Mouse (Mus musculus): ENCODE data around the gene Il16. TPM values are rescaled to one million over a fixed set of nuclear protein-coding genes. Genes with fewer than 3 reads are reported as not detected.

Gene Il16
- total and polyA plus RNA-seq, 2 experiments from 2014 or later = 0.81 to 2.6 TPM

GRCm38 (mm10) chr7:83618709-83619108, 126.8 kb downstream of the Il16 start:
- Histone ChIP-seq H3K27me3 (ENCODE audit: insufficient read depth, low read length) (no peaks in the 10 kb centered on the region), H3K4me1 (ENCODE audit: insufficient read depth, low read length) (no peaks in the 10 kb centered on the region), H3K27ac (no peak overlapping the region), H3K4me2 (ENCODE audit: low read depth, low read length) (no peak overlapping the region), H3K9ac (replicated peaks; ENCODE audit: low read length) (no peak overlapping the region), H3K9me3 (ENCODE audit: low read length) (no peaks in the 10 kb centered on the region), H3K4me3 (ENCODE audit: low read length) (no peak overlapping the region), H3K36me3 (ENCODE audit: insufficient read depth, low read length) (no peaks in the 10 kb centered on the region)
- ATAC-seq = no peak
- DNase-seq (ENCODE audit: low spot score) = no peak
- TF ChIP-seq CTCF (IDR thresholded peaks at IDR 0.05; ENCODE audit: low read depth) = no peak
- 94% methylated on average over 1 of the region's 1 CpGs for WGBS

GRCm38 (mm10) chr7:83616268-83616667, 129.3 kb downstream of the Il16 start:
- H3K9ac ChIP-seq (replicated peaks; ENCODE audit: low read length) = no peak overlapping the region
- 85% methylated on average over 3 of the region's 3 CpGs for WGBS
- H3K36me3 ChIP-seq (ENCODE audit: insufficient read depth, low read length) = no peaks in the 10 kb centered on the region
- H3K27me3 ChIP-seq (ENCODE audit: insufficient read depth, low read length) = no peaks in the 10 kb centered on the region
- DNase-seq (ENCODE audit: low spot score) = no peak
- ATAC-seq = no peak
- no peak overlapping the region for H3K27ac ChIP-seq
- no peak overlapping the region for H3K4me2 ChIP-seq (ENCODE audit: low read depth, low read length)
- no peak for TF ChIP-seq CTCF (IDR thresholded peaks at IDR 0.05; ENCODE audit: low read depth)
- H3K4me3 ChIP-seq (ENCODE audit: low read length) = no peak overlapping the region
- no peaks in the 10 kb centered on the region for H3K4me1 ChIP-seq (ENCODE audit: insufficient read depth, low read length)
- H3K9me3 ChIP-seq (ENCODE audit: low read length) = no peaks in the 10 kb centered on the region

- WGBS = 87% methylated on average over 8 of the region's 8 CpGs
- Histone ChIP-seq H3K27ac (no peak overlapping the region), H3K9me3 (ENCODE audit: low read length) (no peaks in the 10 kb centered on the region), H3K36me3 (ENCODE audit: insufficient read depth, low read length) (no peaks in the 10 kb centered on the region), H3K4me3 (ENCODE audit: low read length) (no peak overlapping the region), H3K4me1 (ENCODE audit: insufficient read depth, low read length) (no peaks in the 10 kb centered on the region), H3K4me2 (ENCODE audit: low read depth, low read length) (no peak overlapping the region), H3K9ac (replicated peaks; ENCODE audit: low read length) (no peak overlapping the region), H3K27me3 (ENCODE audit: insufficient read depth, low read length) (no peaks in the 10 kb centered on the region)
- DNase-seq (ENCODE audit: low spot score) (no peak), ATAC-seq (no peak)
- TF ChIP-seq CTCF (IDR thresholded peaks at IDR 0.05; ENCODE audit: low read depth) = no peak
Measured at GRCm38 (mm10) chr7:83615815-83616214, 129.7 kb downstream of the Il16 start.

GRCm38 (mm10) chr7:83615272-83615671, 130.3 kb downstream of the Il16 start:
- DNase-seq (ENCODE audit: low spot score) (no peak), ATAC-seq (no peak)
- WGBS = 94% methylated on average over 3 of the region's 3 CpGs
- no peak overlapping the region for H3K4me2 ChIP-seq (ENCODE audit: low read depth, low read length)
- H3K27me3 ChIP-seq (ENCODE audit: insufficient read depth, low read length) = no peaks in the 10 kb centered on the region
- H3K4me3 ChIP-seq (ENCODE audit: low read length) = no peak overlapping the region
- no peak for TF ChIP-seq CTCF (IDR thresholded peaks at IDR 0.05; ENCODE audit: low read depth)
- no peaks in the 10 kb centered on the region for H3K36me3 ChIP-seq (ENCODE audit: insufficient read depth, low read length)
- H3K4me1 ChIP-seq (ENCODE audit: insufficient read depth, low read length) = no peaks in the 10 kb centered on the region
- H3K9me3 ChIP-seq (ENCODE audit: low read length) = no peaks in the 10 kb centered on the region
- H3K9ac ChIP-seq (replicated peaks; ENCODE audit: low read length) = no peak overlapping the region
- H3K27ac ChIP-seq = no peak overlapping the region

- Histone ChIP-seq H3K4me2 (ENCODE audit: low read depth, low read length) (no peak overlapping the region), H3K9ac (replicated peaks; ENCODE audit: low read length) (no peak overlapping the region), H3K36me3 (ENCODE audit: insufficient read depth, low read length) (no peaks in the 10 kb centered on the region), H3K4me3 (ENCODE audit: low read length) (no peak overlapping the region), H3K9me3 (ENCODE audit: low read length) (no peaks in the 10 kb centered on the region), H3K27me3 (ENCODE audit: insufficient read depth, low read length) (no peaks in the 10 kb centered on the region), H3K4me1 (ENCODE audit: insufficient read depth, low read length) (no peaks in the 10 kb centered on the region), H3K27ac (no peak overlapping the region)
- whole genome bisulfite sequencing = 96% methylated on average over 1 of the region's 1 CpGs
- DNase-seq (ENCODE audit: low spot score) (no peak), ATAC-seq (no peak)
- no peak for TF ChIP-seq CTCF (IDR thresholded peaks at IDR 0.05; ENCODE audit: low read depth)
Measured at GRCm38 (mm10) chr7:83611886-83612285, 133.6 kb downstream of the Il16 start.

GRCm38 (mm10) chr7:83609891-83610290, 135.6 kb downstream of the Il16 start:
- Histone ChIP-seq H3K9ac (replicated peaks; ENCODE audit: low read length) (no peak overlapping the region), H3K27ac (no peak overlapping the region), H3K4me1 (ENCODE audit: insufficient read depth, low read length) (no peaks in the 10 kb centered on the region), H3K9me3 (ENCODE audit: low read length) (no peaks in the 10 kb centered on the region), H3K36me3 (ENCODE audit: insufficient read depth, low read length) (no peaks in the 10 kb centered on the region), H3K4me2 (ENCODE audit: low read depth, low read length) (no peak overlapping the region), H3K4me3 (ENCODE audit: low read length) (no peak overlapping the region), H3K27me3 (ENCODE audit: insufficient read depth, low read length) (no peaks in the 10 kb centered on the region)
- DNase-seq (ENCODE audit: low spot score) (no peak), ATAC-seq (no peak)
- no peak for TF ChIP-seq CTCF (IDR thresholded peaks at IDR 0.05; ENCODE audit: low read depth)
- WGBS = 95% methylated on average over 4 of the region's 4 CpGs

- Histone ChIP-seq H3K27ac (no peak overlapping the region), H3K4me3 (ENCODE audit: low read length) (no peak overlapping the region), H3K4me1 (ENCODE audit: insufficient read depth, low read length) (no peaks in the 10 kb centered on the region), H3K36me3 (ENCODE audit: insufficient read depth, low read length) (no peaks in the 10 kb centered on the region), H3K27me3 (ENCODE audit: insufficient read depth, low read length) (no peaks in the 10 kb centered on the region), H3K9me3 (ENCODE audit: low read length) (no peaks in the 10 kb centered on the region), H3K9ac (replicated peaks; ENCODE audit: low read length) (no peak overlapping the region), H3K4me2 (ENCODE audit: low read depth, low read length) (no peak overlapping the region)
- no peak for ATAC-seq
- no peak for DNase-seq (ENCODE audit: low spot score)
- WGBS = 96% methylated on average over 2 of the region's 2 CpGs
- no peak for TF ChIP-seq CTCF (IDR thresholded peaks at IDR 0.05; ENCODE audit: low read depth)
Measured at GRCm38 (mm10) chr7:83606796-83607195, 138.7 kb downstream of the Il16 start.

Data from hindbrain, postnatal 0 days (tissue).